Mouse (Mus musculus) c-Kit-positive CD71-positive TER-119-positive erythroid progenitor cells, embryonic 14.5 days (primary cell): ENCODE results near the gene Trib3.
A peak's percentile ranks its signal among the peaks of the same experiment; 100 is the strongest.
"Not testable (repeated sequence)": the region's sequence is repeated elsewhere in the genome, so short reads cannot be mapped to it uniquely, and the experiment has no call there.

ENCODE experiments used
- DNase-seq: peaks from one replicate; pipeline ENCODE4 v3.0.0-alpha.2; 2013; ENCODE audit warnings: low spot score

Trib3 gene

DNA sequence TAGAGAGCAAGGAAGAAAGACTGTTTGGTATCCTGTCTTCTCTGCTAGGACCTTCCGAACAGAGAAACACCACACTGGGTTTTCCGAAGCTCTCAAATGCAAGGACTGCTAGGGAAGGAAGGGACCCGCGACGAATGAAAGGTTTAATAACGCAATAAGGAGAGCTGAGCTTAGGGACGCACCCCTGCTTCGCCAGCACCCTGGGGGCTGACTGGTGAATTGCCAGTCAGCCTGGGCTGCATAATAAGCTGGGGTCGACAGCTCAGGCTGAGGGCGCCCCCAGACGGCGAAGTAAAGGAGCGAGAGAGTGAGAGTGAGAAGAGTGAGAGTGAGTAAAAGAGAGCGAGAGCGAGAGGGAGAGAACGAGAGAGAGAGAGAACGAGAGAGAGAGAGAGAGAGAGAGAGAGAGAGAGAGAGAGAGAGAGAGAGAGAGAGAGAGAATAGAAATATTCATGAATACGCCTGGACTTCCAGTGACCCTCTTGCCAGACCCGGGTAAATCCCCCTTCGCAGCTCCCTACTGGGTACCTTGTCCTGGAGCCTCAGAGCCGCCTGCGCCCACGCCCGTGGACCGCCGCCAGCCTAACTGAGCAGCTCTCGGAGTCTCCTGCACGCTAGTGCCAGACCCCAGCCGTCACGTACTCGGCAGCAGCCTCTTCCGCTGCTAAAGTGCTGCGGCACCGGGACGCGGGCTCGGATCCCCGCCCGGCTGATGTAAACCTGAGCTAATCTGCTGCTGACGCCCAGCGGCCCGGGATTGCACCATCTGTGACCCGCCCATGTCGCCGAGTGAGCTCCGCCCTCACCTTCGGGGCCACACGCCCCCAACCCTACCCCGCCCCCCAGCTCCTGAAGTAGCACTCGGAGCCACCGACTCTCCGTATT lies at the start of gene Trib3:
TSS of gene Trib3 (minus strand) at position 704 of the 885 bp plus-strand sequence.
- DNase-seq: peak; percentile 76

DNA sequence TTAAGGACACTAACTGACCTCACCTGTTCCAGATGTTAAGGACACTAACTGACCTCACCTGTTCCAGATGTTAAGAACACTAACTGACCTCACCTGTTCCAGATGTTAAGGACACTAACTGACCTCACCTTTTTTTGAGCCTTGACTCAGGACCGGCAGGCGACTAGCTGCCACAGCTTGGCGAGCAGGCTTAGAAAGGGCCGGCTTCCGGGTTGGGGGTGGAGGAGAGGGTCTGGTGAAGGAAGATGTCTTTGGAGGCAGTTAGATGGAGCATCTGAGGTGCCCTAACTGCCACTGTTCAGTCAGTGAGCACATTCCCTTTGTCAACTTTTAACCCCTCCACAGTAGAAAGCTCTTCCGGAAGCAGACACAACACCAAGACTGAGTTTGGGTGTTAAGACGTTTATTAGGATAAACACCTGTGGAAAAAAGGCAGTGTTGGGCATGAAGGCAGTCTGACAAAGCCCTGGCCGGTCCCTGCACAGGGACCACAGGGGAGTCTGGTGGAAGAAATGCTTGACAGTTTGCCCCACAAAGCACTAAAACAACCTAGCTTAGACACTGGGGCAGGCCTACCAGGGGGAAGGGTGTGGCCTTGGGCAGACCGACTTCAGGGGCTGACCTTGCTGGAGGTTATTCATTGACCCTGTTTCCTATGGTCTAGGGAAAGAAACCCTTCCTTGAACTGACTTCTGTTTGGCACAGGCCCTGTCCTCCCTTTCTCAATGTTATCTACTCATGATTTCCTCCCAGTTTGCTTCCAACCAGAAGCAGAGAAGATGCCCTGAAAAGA lies 49.6 kb upstream of the Trib3 start:
- DNase-seq: no peak

DNA sequence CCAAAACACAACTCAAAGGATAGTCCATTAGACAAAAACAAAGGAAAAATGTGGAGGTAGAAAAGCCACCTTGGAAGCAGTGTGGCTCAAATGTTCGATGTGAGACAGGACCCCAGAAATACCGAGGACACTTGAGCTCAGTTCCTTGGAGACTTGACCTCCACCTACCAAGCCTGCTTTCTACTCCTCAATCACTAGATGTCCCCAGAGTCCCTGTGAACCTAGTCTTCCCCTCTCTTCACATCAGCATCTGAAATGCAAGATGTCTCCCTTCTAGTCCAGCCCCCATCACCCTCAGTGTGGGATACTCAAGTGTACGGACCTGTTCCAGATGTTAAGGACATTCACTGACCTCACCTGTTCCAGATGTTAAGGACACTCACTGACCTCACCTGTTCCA lies 49.0 kb upstream of the Trib3 start:
- no peak for DNase-seq

DNA sequence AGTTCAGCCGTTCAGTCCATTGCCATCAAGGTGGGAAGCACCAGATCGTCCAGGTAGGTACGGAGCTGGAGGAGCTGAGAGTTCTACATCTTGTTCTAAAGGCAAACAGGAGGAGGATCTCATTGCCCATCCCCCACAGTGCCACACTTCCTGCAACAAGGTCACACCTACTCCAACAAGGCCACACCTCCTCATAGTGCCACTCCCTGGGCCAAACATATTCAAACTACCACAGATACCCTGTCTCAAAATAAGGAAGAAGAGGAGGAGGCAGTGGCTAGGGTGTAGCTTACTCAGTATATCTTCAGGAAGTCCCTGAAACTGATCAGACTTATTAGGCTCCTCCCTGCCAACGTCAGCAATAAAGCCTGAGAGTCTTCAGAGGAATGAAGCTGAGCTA lies 40.4 kb upstream of the Trib3 start:
- DNase-seq: no peak

DNA sequence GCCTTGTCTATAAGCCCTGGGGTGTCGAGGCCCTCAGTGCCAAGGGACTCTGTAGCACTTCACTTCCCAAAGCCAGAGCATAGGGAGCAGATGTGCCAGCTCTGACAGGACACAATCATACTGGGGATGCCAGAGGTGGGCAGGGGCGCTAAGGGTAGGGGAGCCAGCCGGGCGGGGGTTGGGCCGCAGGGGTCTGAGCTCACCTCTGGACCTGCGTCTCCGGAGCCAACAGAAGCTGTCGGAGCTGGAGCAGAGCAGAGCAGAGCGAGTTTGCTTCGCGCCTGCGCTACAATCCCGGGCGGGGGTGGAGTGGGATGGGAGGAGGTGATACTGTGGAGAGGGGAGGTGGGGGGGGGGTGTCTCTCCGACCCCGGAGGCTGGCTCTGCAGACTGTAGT lies 32.5 kb upstream of the Trib3 start, which contains the start of gene Nrsn2:
TSS of gene Nrsn2 (minus strand) at position 294 of the 397 bp plus-strand sequence.
- DNase-seq: no peak

DNA sequence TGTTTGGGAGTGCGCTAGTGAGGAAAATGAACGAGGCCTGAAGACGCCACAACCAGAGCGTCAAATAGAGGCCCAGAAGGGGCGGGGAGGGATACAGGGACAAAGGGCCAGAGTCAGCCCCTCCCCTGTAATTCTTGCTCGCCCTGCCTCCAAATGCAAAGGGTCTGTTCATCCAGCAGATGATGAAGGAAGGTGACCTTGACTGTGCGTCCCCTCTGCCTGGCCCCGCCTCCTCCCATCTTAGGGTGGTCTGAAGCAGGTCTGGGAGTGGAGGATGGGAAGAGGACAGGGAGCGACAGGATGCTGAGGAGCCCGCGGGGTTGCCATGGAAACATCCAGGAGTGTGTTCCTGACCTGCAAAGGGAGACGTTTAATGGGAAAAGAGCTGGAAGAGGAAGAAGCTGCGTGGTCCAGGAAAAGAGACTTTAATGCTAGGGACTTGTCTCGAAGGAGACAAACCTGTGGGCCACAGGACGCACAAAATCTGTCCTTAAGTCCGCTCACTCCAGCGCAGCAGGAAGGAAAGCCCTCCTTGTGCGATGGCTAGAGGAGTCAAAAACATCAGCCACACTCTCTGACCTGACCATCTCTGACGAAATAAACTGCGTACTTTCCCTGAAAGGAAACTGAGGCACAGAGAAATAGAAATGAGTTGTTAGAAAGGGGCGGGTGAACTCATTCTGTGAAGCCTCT lies 32.0 kb upstream of the Trib3 start:
- no peak for DNase-seq

DNA sequence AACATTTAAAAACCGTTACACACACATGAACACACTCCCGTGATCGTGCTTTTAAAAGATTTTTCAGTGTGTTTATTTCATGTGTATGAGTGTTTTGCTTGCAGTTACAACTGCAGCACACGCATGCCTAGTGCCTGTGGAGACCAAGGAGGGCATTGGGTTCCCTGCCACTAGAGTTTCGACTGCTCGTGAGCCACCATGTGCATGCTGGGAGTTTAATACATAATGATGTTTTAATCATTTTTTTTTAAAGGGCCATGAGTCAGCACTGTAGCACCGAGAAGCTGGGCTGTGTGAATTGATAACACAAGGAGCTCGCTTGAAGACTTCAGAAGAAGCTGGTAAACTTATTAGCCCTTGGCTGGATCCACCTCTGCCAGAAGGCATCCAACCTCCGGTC lies 29.7 kb upstream of the Trib3 start:
- DNase-seq: no peak

DNA sequence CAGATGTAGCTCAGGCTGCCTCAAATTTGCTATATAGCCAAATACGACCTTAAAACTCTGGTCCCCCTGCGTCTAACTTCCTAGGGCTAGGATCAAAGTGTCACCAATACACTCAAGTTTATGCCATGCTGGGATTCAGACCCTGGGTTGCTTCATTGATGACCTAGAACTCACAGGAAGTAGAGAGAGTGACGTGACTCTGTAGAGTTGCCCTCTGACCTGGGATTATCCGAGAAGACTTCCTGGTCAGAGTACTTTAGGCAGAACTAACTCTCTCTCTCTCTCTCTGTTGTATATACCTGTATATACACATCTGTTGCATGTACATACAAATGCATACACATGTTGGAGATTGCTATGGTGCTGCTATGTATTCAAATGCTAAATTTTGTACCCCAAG lies 28.8 kb upstream of the Trib3 start:
- DNase-seq: no peak

DNA sequence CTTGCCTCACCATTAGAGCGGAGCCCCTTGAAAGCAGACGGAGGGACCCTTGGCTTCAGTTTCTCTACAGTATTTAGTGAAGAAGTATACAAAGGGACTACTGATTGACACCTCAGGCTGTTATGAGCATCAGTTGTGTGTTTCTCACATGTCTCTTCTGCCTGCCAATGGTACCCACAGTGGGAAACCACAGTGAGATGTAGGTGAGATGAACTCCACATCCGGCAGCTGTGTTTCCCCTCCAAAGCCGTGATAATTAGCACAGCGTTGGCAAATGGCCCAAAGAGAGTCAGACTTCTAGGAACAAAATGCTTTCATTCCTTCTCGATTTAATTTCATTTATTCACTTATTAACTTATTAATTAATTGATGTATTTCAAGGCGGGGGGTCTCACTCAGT lies 28.3 kb upstream of the Trib3 start:
- DNase-seq: no peak

DNA sequence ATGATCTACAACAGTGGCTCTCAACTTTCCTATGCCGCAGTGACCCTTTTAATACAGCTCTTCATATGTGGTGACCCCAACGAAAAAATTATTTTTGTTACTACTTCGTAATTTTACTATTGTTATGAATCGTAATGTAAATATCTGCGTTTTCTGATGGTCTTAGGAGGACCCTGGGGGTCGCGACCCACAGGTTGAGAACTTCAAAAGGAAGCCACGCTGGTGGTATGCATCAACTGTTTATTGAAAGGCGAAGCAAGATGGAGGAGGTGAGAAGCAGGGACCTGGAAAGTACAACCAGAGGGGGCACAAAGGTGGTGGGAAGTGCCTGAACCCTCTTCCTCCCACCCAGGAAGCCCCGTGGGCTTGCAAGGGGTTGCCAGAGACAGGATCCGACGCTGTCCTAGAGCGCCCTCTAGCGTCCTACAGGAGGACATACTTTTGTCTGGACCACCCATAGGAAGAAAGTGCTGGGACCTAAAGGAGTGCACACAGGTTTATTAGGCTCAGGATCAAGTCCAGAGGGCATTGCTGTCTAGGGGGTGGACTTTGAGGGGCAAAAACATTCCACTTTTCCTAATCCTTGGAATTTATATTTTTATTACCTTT lies 24.8 kb upstream of the Trib3 start:
- DNase-seq: peak; percentile 70

DNA sequence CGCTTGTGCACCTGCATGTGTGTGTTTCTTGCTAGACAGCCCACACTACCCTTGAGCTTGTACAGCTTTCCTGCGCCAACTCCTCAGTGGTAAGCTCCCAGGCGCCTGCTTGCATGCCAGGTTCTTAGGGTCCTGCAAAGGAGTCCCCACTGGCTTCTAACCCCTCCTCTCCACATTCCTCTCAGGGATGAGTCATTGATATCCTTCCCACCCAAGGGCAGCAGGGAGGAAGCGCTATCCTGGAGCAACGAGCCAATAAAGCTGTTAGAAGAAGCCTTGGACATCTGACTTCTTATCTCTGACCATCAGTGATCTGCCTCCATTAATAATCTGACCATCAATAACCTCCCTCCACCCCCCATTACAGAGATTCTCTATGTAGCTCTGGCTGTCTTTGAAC lies 24.1 kb upstream of the Trib3 start:
- DNase-seq: no peak

DNA sequence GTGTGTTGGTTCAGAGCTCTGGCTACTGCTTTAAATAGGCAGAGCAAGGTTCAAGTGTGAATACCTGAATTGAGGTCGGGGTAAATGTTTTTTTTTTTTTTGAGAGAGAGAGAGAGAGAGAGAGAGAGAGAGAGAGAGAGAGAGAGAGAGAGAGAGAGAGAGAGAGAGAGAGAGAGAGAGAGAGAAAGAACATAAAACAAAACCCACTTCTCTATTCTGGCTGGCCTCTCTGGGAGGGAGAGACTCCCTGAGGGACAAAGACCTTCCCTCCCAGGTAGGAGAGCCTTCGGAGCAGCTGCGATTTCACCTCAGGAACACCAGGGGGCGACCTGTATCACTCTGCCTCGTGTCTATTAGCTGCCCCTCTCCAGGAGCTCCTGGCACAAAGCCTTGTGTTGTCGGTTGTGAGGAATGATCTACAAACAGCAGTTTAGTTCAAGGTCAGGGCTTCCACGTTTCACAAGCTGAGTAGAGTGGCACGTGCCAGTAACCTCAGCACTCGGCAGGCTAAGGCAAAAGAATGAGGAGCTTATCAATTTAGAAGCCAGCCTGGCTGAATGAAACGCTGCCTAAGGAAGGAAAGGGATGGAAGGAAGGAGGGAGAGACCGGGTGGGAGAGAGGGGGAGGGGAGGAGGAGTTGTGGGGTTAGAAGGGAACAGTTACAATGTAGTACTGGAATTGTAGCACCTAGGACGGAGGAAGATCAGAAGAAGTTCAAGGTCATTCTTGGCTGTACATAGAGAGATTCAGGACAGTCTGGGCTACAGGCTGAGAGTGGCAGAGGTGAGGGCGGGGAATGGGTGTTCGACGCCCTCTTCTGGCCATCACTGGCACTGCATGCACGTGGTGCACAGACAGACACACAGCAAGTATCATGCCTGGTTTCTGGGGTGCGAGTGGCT lies 19.7 kb upstream of the Trib3 start:
- DNase-seq: peak; percentile 76

DNA sequence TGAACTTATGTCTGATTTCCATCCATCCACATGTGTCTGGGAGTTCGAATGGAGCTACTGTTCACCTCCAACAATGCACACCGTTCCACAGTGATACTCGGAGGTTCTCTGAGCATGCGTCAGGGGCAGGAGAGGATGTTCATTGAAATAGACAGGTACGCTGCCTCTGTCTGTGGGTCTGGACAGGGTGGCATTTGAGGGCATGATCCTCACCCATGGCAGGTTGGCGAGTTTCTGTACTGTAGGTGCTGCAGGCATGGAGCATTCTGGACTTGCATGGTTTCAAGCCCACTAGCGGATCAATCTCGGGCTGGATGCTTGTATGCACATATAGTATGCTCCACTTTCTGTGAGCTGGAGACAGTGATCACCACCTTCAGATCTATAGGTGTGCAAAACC lies 17.4 kb upstream of the Trib3 start:
- DNase-seq: no peak

DNA sequence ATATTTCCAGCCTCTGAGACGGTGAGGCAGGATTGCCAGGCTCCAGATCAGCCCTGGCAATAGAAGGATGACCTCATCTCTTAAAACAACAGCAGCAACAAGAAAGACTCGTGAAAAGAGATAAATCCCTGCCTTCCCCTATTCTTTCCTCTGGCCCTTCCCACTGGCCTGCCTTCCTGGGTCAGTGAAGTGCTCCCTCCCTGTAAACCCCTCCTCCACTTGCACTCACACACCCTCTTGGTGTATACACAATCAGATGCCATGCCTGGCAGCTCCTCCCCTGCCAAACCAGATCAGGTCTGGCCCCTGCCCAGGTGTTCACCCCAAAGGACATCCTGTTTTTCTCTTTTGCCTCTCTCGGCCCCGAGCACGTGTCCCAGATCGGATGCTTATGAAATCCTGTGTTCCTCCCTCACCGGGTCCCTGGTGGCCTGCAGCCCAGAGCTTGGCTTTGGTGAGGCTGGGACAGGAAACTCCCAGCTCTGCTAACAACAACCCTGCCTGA lies 16.5 kb upstream of the Trib3 start:
- DNase-seq: no peak

DNA sequence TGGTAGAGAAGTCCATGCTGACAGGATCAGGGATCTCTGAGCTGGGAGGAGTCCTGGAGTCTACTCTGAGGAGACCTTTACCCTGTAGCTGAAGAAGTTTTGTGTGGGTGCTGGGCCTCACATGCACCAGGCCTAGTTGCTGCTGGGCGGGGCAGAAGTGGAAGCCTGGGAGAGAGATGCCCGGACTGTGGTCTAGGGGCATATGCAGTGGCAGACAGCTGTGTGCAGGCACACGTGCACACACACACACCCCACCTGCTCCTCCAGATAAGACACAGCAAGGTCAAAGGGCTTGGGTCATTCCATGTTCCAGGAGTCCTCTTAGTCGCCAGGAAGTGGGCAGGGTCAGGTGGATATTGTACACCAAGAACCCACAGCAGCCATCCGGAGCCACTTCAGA lies 15.8 kb upstream of the Trib3 start:
- DNase-seq: no peak

DNA sequence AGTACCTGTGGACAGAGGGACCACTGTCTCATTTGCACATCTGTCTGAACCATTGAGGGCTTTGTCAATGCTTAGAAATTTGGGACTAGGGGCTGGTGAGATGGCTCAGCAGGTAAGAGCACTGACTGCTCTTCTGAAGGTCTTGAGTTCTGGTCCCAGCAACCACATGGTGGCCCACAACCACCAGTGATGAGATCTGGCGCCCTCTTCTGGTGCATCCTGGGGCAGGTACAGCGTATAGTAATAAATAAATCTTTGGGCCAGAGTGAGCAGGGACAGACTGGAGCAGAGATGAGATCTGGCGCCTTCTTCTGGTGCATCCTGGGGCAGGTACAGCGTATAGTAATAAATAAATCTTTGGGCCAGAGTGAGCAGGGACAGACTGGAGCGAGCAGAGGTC lies 15.1 kb upstream of the Trib3 start:
- DNase-seq: not testable (repeated sequence)

DNA sequence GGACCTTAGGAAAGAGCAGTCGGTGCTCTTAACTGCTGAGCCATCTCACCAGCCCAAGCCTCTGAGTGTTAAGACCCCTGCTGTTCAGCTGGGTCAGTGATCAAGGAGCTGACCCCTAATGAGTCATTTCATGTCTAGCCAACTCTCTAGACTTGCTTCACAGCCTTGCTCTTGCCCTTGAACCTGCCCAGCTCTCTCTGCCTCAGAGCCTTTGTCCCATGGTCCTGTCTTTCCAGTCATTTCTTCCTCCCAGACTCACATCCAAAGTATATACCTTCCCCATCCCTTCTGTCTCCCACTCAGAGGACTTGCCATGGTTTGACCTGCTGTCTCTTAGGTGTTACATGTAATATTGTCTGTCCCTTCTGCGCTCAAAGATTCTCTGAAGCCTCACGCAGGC lies 13.4 kb upstream of the Trib3 start:
- no peak for DNase-seq

DNA sequence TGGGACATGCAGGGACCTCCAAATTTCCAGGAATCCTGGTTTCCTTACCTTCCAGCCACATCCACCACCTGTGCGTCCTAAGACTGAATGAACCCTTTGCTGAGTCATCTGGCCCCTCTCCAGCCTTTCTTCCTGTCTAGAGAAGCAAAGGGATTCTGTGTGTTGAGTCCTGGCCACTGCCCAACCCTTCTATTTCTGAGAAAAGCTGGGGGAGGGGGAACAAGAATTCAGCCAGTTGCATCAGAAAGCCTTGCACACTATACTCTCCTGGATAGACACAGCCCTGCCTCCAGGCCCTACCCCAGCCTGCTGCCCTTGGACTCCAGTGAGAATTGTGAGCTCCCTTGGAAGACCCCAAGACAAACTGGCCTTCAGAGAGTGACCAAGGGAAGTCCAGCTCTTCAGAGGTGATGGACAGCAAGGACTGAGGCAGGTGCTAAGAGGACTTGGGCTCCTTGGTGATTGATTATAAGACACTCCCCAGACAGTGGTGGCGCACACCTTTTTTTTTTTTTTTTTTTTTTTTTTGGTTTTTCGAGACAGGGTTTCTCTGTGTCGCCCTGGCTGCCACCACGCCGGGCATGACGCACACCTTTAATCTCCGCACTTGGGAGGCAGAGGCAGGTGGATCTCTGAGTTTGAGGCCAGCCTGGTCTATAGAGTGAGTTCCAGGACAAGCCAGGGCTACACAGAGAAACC lies 6.2 kb upstream of the Trib3 start:
- DNase-seq: peak; percentile 55

DNA sequence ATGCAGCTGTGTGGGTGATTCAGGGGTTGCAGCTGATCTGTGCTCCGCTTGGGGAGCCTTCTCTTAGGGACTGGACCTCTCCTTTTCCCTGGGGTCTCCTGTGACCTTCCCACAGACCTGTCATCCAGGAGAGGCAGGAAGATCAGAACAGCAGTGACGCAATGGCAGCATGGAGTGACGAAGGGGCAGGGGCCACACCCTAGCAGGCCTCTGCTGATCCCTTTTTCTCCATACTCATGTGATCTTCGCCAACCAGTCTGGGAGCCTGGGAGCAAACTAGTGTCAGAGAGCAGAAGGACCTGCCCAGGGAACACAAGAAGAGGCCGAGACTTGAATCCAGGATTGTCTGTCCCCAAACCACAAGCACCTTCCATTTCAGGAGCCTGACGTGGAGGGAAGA lies 5.4 kb upstream of the Trib3 start:
- DNase-seq: no peak

DNA sequence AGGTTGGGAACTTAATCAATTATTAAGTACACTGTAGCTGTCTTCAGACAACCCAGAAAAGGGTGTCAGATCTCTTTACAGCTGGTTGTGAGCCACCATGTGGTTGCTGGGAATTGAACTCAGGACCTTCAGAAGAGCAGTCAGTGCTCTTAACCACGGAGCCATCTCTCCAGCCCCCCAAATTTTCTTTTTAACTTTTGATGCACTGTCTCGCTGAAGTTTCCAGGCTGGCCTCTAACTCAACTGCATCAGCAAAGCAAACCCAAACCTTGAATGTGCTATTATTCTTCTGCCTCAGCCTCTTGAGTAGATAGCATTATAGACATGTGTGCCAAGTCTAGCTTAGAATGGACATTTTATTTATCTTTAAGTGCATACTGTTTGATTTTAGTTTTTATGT lies 3.9 kb upstream of the Trib3 start:
- DNase-seq: no peak
